Mouse (Mus musculus): ENCODE measurements around the gene Mast3.

GRCm38 (mm10) chr8:70850132-70850845 is 45.4 kb upstream of the Mast3 start:
- no peak for TF ChIP-seq CTCF (IDR thresholded peaks at IDR 0.05; ENCODE audit: low read depth)
- TF ChIP-seq EP300 (optimal IDR thresholded peaks at IDR 0.05), result no peak
